Mouse (Mus musculus): ENCODE measurements around the gene Nppa.

- TF ChIP-seq GATA1 (IDR thresholded peaks at IDR 0.05; ENCODE audit: borderline replicate concordance, low read length): no peak
- TF ChIP-seq FLI1 (IDR thresholded peaks at IDR 0.05; ENCODE audit: low read length): no peak
Measured at GRCm38 (mm10) chr4:147993571-147994095, 6.9 kb upstream of the Nppa start.
